Mouse (Mus musculus) hindbrain, embryonic 11.5 days (tissue): ENCODE data around the gene Myo16. TPM values are rescaled to one million over a fixed set of nuclear protein-coding genes. Genes with fewer than 3 reads are reported as not detected.

ENCODE experiments used
- ATAC-seq: fragments of 200-750 bp; cut with Nextera tagmentation; 2 replicates; pipeline ENCODE4 v1.8.0; 2017; ENCODE audit warnings: mild to moderate bottlenecking, moderate TSS enrichment, moderate library complexity; ENCODE audit not compliant: low FRiP score
- DNase-seq: peaks from one replicate; pipeline ENCODE4 v3.0.0-alpha.2; 2015; ENCODE audit warnings: low spot score
- H3K27ac ChIP-seq: fragments of 300-500 bp; sonication (generic); 2 replicates; pipeline ENCODE4 v1.5.1; 2014; ENCODE audit warnings: mild to moderate bottlenecking, low read depth, low read length
- H3K27me3 ChIP-seq: fragments of 300-500 bp; sonication (generic); 2 replicates; pipeline ENCODE4 v1.6.1; 2014; ENCODE audit warnings: mild to moderate bottlenecking, low read length, moderate library complexity, mixed read lengths; ENCODE audit not compliant: control insufficient read depth, insufficient read depth
- H3K36me3 ChIP-seq: fragments of 300-500 bp; sonication (generic); 2 replicates; pipeline ENCODE4 v1.6.1; 2014; ENCODE audit warnings: mild to moderate bottlenecking, low read length, moderate library complexity, mixed read lengths; ENCODE audit not compliant: control insufficient read depth, insufficient read depth
- H3K4me1 ChIP-seq: fragments of 300-500 bp; sonication (generic); replicated peaks from 2 replicates; pipeline ENCODE4 v1.6.1; 2014; ENCODE audit warnings: low read length, mixed read lengths; ENCODE audit not compliant: control insufficient read depth, insufficient read depth
- H3K4me2 ChIP-seq: fragments of 300-500 bp; sonication (generic); replicated peaks from 2 replicates; pipeline ENCODE4 v1.6.1; 2014; ENCODE audit warnings: mild to moderate bottlenecking, low read depth, low read length
- H3K4me3 ChIP-seq: fragments of 300-500 bp; sonication (generic); 2 replicates; pipeline ENCODE4 v1.5.1; 2014; ENCODE audit warnings: low read depth, low read length
- H3K9ac ChIP-seq: fragments of 300-500 bp; sonication (generic); 2 replicates; pipeline ENCODE4 v1.6.1; 2014; ENCODE audit warnings: low read depth, low read length
- H3K9me3 ChIP-seq: fragments of 300-500 bp; sonication (generic); 2 replicates; pipeline ENCODE4 v1.6.1; 2016; ENCODE audit warnings: low read length; ENCODE audit not compliant: control insufficient read depth
- WGBS: fragments of 180-500 bp; shearing (Covaris S2); extraction: QIAGEN DNeasy Blood & Tissue Kit; methylation state at CpG from one replicate; pipeline ENCODE4 v1.1.7; 2014; 5-methylcytosine and 5-hydroxymethylcytosine counted together
- polyA plus RNA-seq: library from polyadenylated mRNA; unstranded; fragments of >200 nt; fragmentation: Nextera tagmentation; extraction: Ambion mirVana; gene quantifications from 2 replicates; pipeline ENCODE4 v1.2.1, GENCODE M21; 2014

Myo16 gene
- polyA plus RNA-seq, 1 experiment from 2014 or later, result 5.5 TPM

DNA sequence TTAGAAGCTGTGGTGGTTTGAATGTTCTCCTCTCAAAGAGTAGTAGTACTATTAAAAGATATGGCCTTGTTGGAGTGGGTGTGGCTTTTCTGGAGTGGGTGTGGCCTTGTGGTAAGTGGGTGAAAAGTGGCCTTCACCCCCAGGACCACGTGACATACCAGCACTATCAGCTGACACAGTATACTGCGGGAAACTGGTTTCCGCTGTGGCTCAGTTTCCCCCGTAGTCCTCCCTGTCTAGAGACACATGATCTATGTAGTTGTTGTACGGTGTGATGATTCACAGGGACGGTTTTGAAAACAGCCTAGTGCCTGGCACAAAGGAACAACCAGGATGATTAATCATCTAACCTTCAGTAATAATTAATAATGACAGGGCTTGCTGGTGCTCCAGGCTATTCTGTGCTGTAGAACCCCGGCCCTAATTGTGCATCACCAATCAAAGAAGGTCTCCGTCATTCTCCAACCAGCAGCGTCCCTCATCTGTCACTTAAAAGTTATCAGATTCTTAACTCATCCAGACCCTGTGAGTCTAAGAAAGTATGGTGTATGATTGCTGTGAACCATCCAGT is 524.2 kb downstream of the Myo16 start:
- ATAC-seq, result 0 out of 2 replicates have a peak, but pooled peaks have one; percentile 25

DNA sequence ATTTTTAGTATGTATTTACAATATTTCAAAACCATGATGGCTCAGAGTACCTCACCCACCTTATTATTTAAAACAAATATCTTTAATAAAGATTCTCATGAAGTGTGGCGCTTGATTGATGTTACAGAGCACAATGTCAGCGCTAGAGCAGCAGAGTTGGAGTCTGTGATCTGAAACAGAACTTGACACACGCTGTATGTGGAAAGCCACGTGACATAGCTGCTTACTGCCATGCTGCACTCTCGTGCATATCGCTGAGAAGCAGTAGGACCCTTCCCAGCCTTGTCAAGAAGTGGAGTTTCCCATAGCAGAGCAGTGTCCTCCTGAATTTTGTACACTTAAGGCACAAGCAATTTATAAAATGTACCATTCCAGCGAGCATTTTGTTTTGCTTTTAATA is 528.2 kb downstream of the Myo16 start:
- no peak overlapping the region for H3K9ac ChIP-seq
- H3K4me1 ChIP-seq, result no peaks in the 10 kb centered on the region
- H3K4me2 ChIP-seq, result no peak overlapping the region
- H3K27me3 ChIP-seq, result no peaks in the 10 kb centered on the region
- no peak overlapping the region for H3K27ac ChIP-seq
- no peak for ATAC-seq
- H3K9me3 ChIP-seq, result no peaks in the 10 kb centered on the region
- no peaks in the 10 kb centered on the region for H3K36me3 ChIP-seq
- WGBS, result 74% methylated on average over 7 of the region's 7 CpGs
- no peak overlapping the region for H3K4me3 ChIP-seq
- no peak for DNase-seq

More for the DNA sequence above, 524.2 kb downstream of the Myo16 start:
- Histone ChIP-seq H3K9ac (no peak overlapping the region), H3K27me3 (no peaks in the 10 kb centered on the region), H3K4me1 (no peaks in the 10 kb centered on the region), H3K9me3 (no peaks in the 10 kb centered on the region), H3K4me2 (no peak overlapping the region), H3K27ac (no peak overlapping the region), H3K4me3 (no peak overlapping the region), H3K36me3 (no peaks in the 10 kb centered on the region)
- WGBS, result 71% methylated on average over 9 of the region's 9 CpGs
- DNase-seq, result no peak

DNA sequence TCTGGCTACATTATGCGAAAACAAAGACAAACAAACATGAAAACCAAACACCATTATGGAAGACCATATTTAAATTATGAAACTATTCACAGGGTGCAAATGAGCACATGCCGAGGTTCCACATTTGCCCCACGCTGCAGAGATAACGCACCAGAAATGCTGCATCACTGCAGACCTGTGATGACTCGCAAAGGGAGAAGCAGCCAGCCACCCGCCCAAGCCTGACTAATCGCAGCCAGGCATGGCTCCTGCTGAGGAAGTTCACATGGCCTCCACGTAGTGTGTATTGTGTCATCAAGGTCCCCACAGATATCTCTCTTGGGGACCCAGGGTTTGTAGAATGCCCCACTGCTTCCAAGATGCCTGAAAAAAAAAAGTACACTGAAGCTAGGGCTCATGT is 529.4 kb downstream of the Myo16 start:
- no peaks in the 10 kb centered on the region for H3K27me3 ChIP-seq
- ATAC-seq (no peak), DNase-seq (no peak)
- no peaks in the 10 kb centered on the region for H3K36me3 ChIP-seq
- no peaks in the 10 kb centered on the region for H3K4me1 ChIP-seq
- no peak overlapping the region for H3K9ac ChIP-seq
- no peak overlapping the region for H3K4me3 ChIP-seq
- 69% methylated on average over 8 of the region's 8 CpGs for WGBS
- no peak overlapping the region for H3K27ac ChIP-seq
- no peaks in the 10 kb centered on the region for H3K9me3 ChIP-seq
- no peak overlapping the region for H3K4me2 ChIP-seq

Other genes starting within 250 kb of the Myo16 start
- 10.6 and 11.4 TPM in 2 replicates for gene Lig4, start 176.2 kb upstream of the Myo16 start, polyA plus RNA-seq
- gene Abhd13, start 176.2 kb upstream of the Myo16 start, polyA plus RNA-seq, result 19.8 and 21.0 TPM in 2 replicates
- gene Tnfsf13b, start 147.4 kb upstream of the Myo16 start, polyA plus RNA-seq, result 0.36 and 0.47 TPM in 2 replicates